Mouse (Mus musculus): ENCODE results near the gene Ppp1r14a. TPM values are rescaled to one million over a fixed set of nuclear protein-coding genes. Genes with fewer than 3 reads are reported as not detected.

The Ppp1r14a gene
- polyA plus RNA-seq (2014; fragmentation: Nextera tagmentation; extraction: Ambion mirVana) = 59.7 and 66.5 TPM in 2 replicates

GRCm38 (mm10) chr7:29288942-29289638 lies at the start of gene Ppp1r14a:
TSS of gene Ppp1r14a (plus strand) at chr7:29289308.
- no peaks in the 10 kb centered on the region for H3K36me3 ChIP-seq (ENCODE audit: control insufficient read depth, insufficient read depth, low read length)
- no peaks in the 10 kb centered on the region for H3K9me3 ChIP-seq (ENCODE audit: control insufficient read depth, low read length)
- H3K27me3 ChIP-seq (replicated peaks; ENCODE audit: control insufficient read depth, insufficient read depth, low read length) = no peaks in the 10 kb centered on the region
- ATAC-seq (replicated peaks; ENCODE audit: low FRiP score, low TSS enrichment, low read depth) = peak; percentile 40; the same call in 1 of the 2 replicates
- WGBS = 2% methylated on average over 53 of the region's 59 CpGs
- H3K27ac ChIP-seq (ENCODE audit: low read depth) = peak within 1 kb of the TSS; percentile 91
- H3K4me3 ChIP-seq (ENCODE audit: low read depth, low read length) = peak within 1 kb of the TSS; percentile 65
- H3K4me1 ChIP-seq (replicated peaks; ENCODE audit: control insufficient read depth, insufficient read depth, low read length) = peaks cover 39% of the 10 kb centered on the region
- H3K9ac ChIP-seq (ENCODE audit: low read length) = peak within 1 kb of the TSS; percentile 62
- DNase-seq (ENCODE audit: low spot score) = peak; percentile 95
- peak within 1 kb of the TSS; percentile 66 for H3K4me2 ChIP-seq (ENCODE audit: low read length)

DNA sequence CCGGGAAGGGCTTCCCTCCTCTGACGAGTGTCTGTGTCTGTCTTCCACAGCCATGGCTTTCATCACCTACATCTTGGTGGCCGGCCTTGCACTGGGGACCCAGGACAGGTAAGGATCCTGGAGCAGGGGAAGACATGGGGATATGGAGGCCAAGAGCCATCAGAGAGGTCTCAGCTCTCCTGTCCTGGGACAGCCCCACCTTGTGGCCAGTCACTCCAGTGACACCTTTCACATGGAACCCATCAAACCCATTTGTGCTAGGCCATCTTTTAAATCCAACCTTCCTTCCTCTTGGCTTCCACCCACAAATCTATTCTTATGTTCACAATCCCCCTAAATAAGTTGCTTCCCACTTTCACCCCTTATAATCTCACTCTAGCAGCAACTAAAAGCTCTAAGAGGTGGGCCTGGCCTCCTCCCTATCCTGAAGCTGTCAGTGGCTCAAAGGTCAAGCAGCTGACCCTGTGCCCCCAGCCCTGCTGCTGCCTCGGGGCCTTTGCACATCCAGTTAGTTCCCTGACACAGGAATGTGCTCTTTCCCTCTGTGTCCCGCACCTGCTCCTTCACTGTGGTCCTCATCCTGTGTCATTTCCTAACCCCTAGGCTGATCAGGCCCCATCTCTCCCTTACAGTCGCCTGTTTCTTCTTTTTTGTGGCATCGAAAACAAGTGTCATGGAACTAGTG lies 44.2 kb upstream of the Ppp1r14a start:
- Histone ChIP-seq H3K27ac (ENCODE audit: low read depth) (no peak overlapping the region), H3K4me3 (ENCODE audit: low read depth, low read length) (no peak overlapping the region), H3K9me3 (ENCODE audit: control insufficient read depth, low read length) (no peaks in the 10 kb centered on the region), H3K4me2 (ENCODE audit: low read length) (no peak overlapping the region), H3K9ac (ENCODE audit: low read length) (no peak overlapping the region), H3K27me3 (replicated peaks; ENCODE audit: control insufficient read depth, insufficient read depth, low read length) (no peaks in the 10 kb centered on the region), H3K36me3 (ENCODE audit: control insufficient read depth, insufficient read depth, low read length) (peaks cover 12% of the 10 kb centered on the region), H3K4me1 (replicated peaks; ENCODE audit: control insufficient read depth, insufficient read depth, low read length) (peaks cover 24% of the 10 kb centered on the region)
- DNase-seq (ENCODE audit: low spot score) (no peak), ATAC-seq (replicated peaks; ENCODE audit: low FRiP score, low TSS enrichment, low read depth) (no peak)
- 77% methylated on average over 7 of the region's 7 CpGs for WGBS

GRCm38 (mm10) chr7:29246015-29246414 lies 43.1 kb upstream of the Ppp1r14a start:
- Histone ChIP-seq H3K36me3 (ENCODE audit: control insufficient read depth, insufficient read depth, low read length) (peaks cover 12% of the 10 kb centered on the region), H3K4me3 (ENCODE audit: low read depth, low read length) (no peak overlapping the region), H3K9ac (ENCODE audit: low read length) (no peak overlapping the region), H3K9me3 (ENCODE audit: control insufficient read depth, low read length) (no peaks in the 10 kb centered on the region), H3K4me1 (replicated peaks; ENCODE audit: control insufficient read depth, insufficient read depth, low read length) (peaks cover 24% of the 10 kb centered on the region), H3K4me2 (ENCODE audit: low read length) (no peak overlapping the region), H3K27ac (ENCODE audit: low read depth) (no peak overlapping the region), H3K27me3 (replicated peaks; ENCODE audit: control insufficient read depth, insufficient read depth, low read length) (no peaks in the 10 kb centered on the region)
- DNase-seq (ENCODE audit: low spot score) (no peak), ATAC-seq (replicated peaks; ENCODE audit: low FRiP score, low TSS enrichment, low read depth) (no peak)
- WGBS = 63% methylated on average over 5 of the region's 5 CpGs

GRCm38 (mm10) chr7:29246619-29247313 lies 42.3 kb upstream of the Ppp1r14a start:
- Histone ChIP-seq H3K9me3 (ENCODE audit: control insufficient read depth, low read length) (no peaks in the 10 kb centered on the region), H3K4me3 (ENCODE audit: low read depth, low read length) (peak overlapping the region; percentile 41), H3K4me2 (ENCODE audit: low read length) (peak overlapping the region; percentile 49), H3K36me3 (ENCODE audit: control insufficient read depth, insufficient read depth, low read length) (peaks cover 12% of the 10 kb centered on the region), H3K4me1 (replicated peaks; ENCODE audit: control insufficient read depth, insufficient read depth, low read length) (peaks cover 24% of the 10 kb centered on the region), H3K27ac (ENCODE audit: low read depth) (no peak overlapping the region), H3K27me3 (replicated peaks; ENCODE audit: control insufficient read depth, insufficient read depth, low read length) (no peaks in the 10 kb centered on the region), H3K9ac (ENCODE audit: low read length) (peak overlapping the region; percentile 20; the same call in 1 of the 2 replicates)
- 77% methylated on average over 21 of the region's 21 CpGs for WGBS
- ATAC-seq (replicated peaks; ENCODE audit: low FRiP score, low TSS enrichment, low read depth) = no peak
- DNase-seq (ENCODE audit: low spot score) = no peak

DNA sequence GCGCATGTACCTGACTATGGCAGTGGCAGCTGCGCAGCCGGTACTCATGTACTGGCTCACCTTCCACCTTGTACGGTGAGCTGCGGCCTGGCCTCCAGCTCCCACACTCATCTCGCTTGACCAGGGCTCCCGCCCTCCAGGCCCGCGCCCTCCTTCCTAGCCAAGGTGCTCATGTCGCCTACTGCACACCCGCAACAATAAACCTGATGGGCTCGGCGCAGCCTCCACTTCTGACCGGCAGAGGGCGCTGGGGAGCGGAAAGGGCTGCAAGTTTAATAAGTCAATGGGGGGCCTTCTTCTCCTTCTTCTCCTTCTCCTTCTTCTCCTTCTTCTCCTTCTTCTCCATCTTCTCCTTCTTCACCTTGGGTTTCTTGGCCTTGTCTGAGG lies 41.8 kb upstream of the Ppp1r14a start:
- WGBS = 29% methylated on average over 16 of the region's 16 CpGs
- H3K4me3 ChIP-seq (ENCODE audit: low read depth, low read length) = peak overlapping the region; percentile 41
- ATAC-seq (replicated peaks; ENCODE audit: low FRiP score, low TSS enrichment, low read depth) (0 out of 2 replicates have a peak, but pooled peaks have one; percentile 9), DNase-seq (ENCODE audit: low spot score) (peak; percentile 94)
- H3K4me1 ChIP-seq (replicated peaks; ENCODE audit: control insufficient read depth, insufficient read depth, low read length) = peaks cover 24% of the 10 kb centered on the region
- peak overlapping the region; percentile 20 for H3K9ac ChIP-seq (ENCODE audit: low read length)
- peak overlapping the region; percentile 81; the same call in 1 of the 2 replicates for H3K27ac ChIP-seq (ENCODE audit: low read depth)
- no peaks in the 10 kb centered on the region for H3K9me3 ChIP-seq (ENCODE audit: control insufficient read depth, low read length)
- peak overlapping the region; percentile 49 for H3K4me2 ChIP-seq (ENCODE audit: low read length)
- no peaks in the 10 kb centered on the region for H3K27me3 ChIP-seq (replicated peaks; ENCODE audit: control insufficient read depth, insufficient read depth, low read length)
- peaks cover 12% of the 10 kb centered on the region for H3K36me3 ChIP-seq (ENCODE audit: control insufficient read depth, insufficient read depth, low read length)

DNA sequence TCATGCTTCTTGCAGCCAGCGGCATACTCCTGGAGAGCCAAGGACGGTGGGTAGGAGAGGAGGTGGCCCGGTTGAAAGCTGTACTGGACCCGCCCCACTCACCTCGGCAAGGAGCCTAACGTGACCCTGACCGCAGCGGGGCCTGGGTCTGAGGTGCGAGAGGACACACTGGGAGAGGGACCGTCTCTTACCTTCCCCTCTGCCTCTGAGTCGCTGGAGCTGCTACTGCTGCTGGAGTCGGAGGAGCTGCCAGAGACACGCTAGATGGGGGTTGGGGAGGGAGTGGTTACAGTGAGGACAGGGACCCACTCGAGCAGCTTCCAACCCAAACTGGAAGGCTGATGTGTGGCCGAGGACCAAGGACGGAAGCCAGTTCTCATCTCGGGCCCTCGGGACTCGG lies 41.4 kb upstream of the Ppp1r14a start:
- no peaks in the 10 kb centered on the region for H3K9me3 ChIP-seq (ENCODE audit: control insufficient read depth, low read length)
- 20% methylated on average over 19 of the region's 19 CpGs for WGBS
- H3K4me3 ChIP-seq (ENCODE audit: low read depth, low read length) = peak overlapping the region; percentile 41
- peaks cover 24% of the 10 kb centered on the region for H3K4me1 ChIP-seq (replicated peaks; ENCODE audit: control insufficient read depth, insufficient read depth, low read length)
- DNase-seq (ENCODE audit: low spot score) (peak; percentile 69), ATAC-seq (replicated peaks; ENCODE audit: low FRiP score, low TSS enrichment, low read depth) (no peak)
- no peaks in the 10 kb centered on the region for H3K27me3 ChIP-seq (replicated peaks; ENCODE audit: control insufficient read depth, insufficient read depth, low read length)
- H3K4me2 ChIP-seq (ENCODE audit: low read length) = peak overlapping the region; percentile 49
- H3K27ac ChIP-seq (ENCODE audit: low read depth) = peak overlapping the region; percentile 81
- H3K9ac ChIP-seq (ENCODE audit: low read length) = peak overlapping the region; percentile 51
- H3K36me3 ChIP-seq (ENCODE audit: control insufficient read depth, insufficient read depth, low read length) = peaks cover 12% of the 10 kb centered on the region

GRCm38 (mm10) chr7:29248261-29248841 lies 40.8 kb upstream of the Ppp1r14a start, which contains the start of gene 2200002D01Rik:
TSS of gene 2200002D01Rik (minus strand) at chr7:29248466.
- Histone ChIP-seq H3K27ac (ENCODE audit: low read depth) (peak within 1 kb of the TSS; percentile 81), H3K27me3 (replicated peaks; ENCODE audit: control insufficient read depth, insufficient read depth, low read length) (no peaks in the 10 kb centered on the region), H3K9me3 (ENCODE audit: control insufficient read depth, low read length) (no peaks in the 10 kb centered on the region), H3K4me1 (replicated peaks; ENCODE audit: control insufficient read depth, insufficient read depth, low read length) (peaks cover 24% of the 10 kb centered on the region), H3K9ac (ENCODE audit: low read length) (peak within 1 kb of the TSS; percentile 51), H3K4me2 (ENCODE audit: low read length) (peak within 1 kb of the TSS; percentile 49), H3K36me3 (ENCODE audit: control insufficient read depth, insufficient read depth, low read length) (peaks cover 12% of the 10 kb centered on the region), H3K4me3 (ENCODE audit: low read depth, low read length) (peak within 1 kb of the TSS; percentile 41)
- ATAC-seq (replicated peaks; ENCODE audit: low FRiP score, low TSS enrichment, low read depth) = peak; percentile 71
- DNase-seq (ENCODE audit: low spot score) = peak; percentile 76
- 21% methylated on average over 20 of the region's 20 CpGs for WGBS

GRCm38 (mm10) chr7:29251166-29251565 lies 37.9 kb upstream of the Ppp1r14a start:
- no peak overlapping the region for H3K4me3 ChIP-seq (ENCODE audit: low read depth, low read length)
- H3K27ac ChIP-seq (ENCODE audit: low read depth) = peak overlapping the region; percentile 0; the same call in 1 of the 2 replicates
- H3K9me3 ChIP-seq (ENCODE audit: control insufficient read depth, low read length) = no peaks in the 10 kb centered on the region
- H3K4me2 ChIP-seq (ENCODE audit: low read length) = no peak overlapping the region
- H3K9ac ChIP-seq (ENCODE audit: low read length) = no peak overlapping the region
- H3K4me1 ChIP-seq (replicated peaks; ENCODE audit: control insufficient read depth, insufficient read depth, low read length) = peaks cover 21% of the 10 kb centered on the region
- H3K27me3 ChIP-seq (replicated peaks; ENCODE audit: control insufficient read depth, insufficient read depth, low read length) = no peaks in the 10 kb centered on the region
- peak; percentile 69 for DNase-seq (ENCODE audit: low spot score)
- no peaks in the 10 kb centered on the region; the same call in 1 of the 2 replicates for H3K36me3 ChIP-seq (ENCODE audit: control insufficient read depth, insufficient read depth, low read length)
- WGBS = 58% methylated on average over 3 of the region's 3 CpGs
- ATAC-seq (replicated peaks; ENCODE audit: low FRiP score, low TSS enrichment, low read depth) = peak; percentile 63
